Mouse (Mus musculus) small intestine, adult 2 months (tissue): ENCODE measurements around the gene 4930474N05Rik.

ENCODE experiments used
- CTCF ChIP-seq: fragments of 200-500 bp; IDR thresholded peaks from 2 replicates; pipeline ENCODE4 v1.5.1; 2012; ENCODE audit warnings: low read depth, mild to moderate bottlenecking, control low read depth, inconsistent platforms, low read length, moderate library complexity, mixed read lengths; ENCODE audit not compliant: insufficient replicate concordance, insufficient read length; ENCODE audit errors: extremely low read depth
- POLR2A ChIP-seq: fragments of 200-500 bp; IDR thresholded peaks from 2 replicates; pipeline ENCODE4 v1.6.1; 2012; ENCODE audit warnings: low read depth, mild to moderate bottlenecking, control low read depth, inconsistent platforms, low read length, moderate library complexity

DNA sequence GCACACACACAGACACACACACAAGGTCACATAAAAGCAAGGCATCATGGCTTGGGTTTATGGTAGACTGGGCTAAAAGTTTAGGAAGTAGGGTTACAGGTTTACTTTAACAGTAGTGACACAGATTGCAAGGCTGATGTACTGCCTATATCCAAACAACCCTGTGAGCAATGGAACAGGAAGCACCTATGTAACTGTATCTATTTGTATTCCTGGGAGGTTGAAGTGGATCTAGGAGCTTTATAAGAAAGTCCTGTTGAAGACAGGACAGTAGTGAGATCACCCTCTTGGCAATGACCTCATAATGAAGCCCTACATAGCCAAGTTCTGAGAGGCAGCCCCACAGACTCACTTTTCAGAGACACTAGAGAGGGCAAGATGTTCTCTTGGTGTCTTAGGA, at the start of gene 4930474N05Rik:
- no peak for TF ChIP-seq CTCF
- no peak for TF ChIP-seq POLR2A
